Mouse (Mus musculus) layer of hippocampus, adult 9-10 months (tissue): Measurements from ENCODE around the gene Anks1.
"Not testable (repeated sequence)": the region's sequence is repeated elsewhere in the genome, so short reads cannot be mapped to it uniquely, and the experiment has no call there.

Experiments
- DNase-seq: peaks from one replicate; pipeline ENCODE4 v3.0.0; 2022; ENCODE audit warnings: low spot score

The Anks1 gene

GRCm38 (mm10) chr17:27999683-28000273 lies 90.7 kb downstream of the Anks1 start:
- DNase-seq = not testable (repeated sequence)

- DNase-seq = no peak
Measured at GRCm38 (mm10) chr17:28000389-28000788, 91.3 kb downstream of the Anks1 start.

GRCm38 (mm10) chr17:28000851-28001250 lies 91.7 kb downstream of the Anks1 start:
- no peak for DNase-seq

- no peak for DNase-seq
Measured at GRCm38 (mm10) chr17:28005393-28005792, 96.3 kb downstream of the Anks1 start.

GRCm38 (mm10) chr17:28006208-28006607 lies 97.1 kb downstream of the Anks1 start:
- no peak for DNase-seq

- DNase-seq = no peak
Measured at GRCm38 (mm10) chr17:28006611-28007010, 97.5 kb downstream of the Anks1 start.

GRCm38 (mm10) chr17:28007179-28007811 lies 98.2 kb downstream of the Anks1 start:
- no peak for DNase-seq

- no peak for DNase-seq
Measured at GRCm38 (mm10) chr17:28007857-28008564, 98.9 kb downstream of the Anks1 start.

GRCm38 (mm10) chr17:28008565-28008981 lies 99.5 kb downstream of the Anks1 start:
- no peak for DNase-seq

- DNase-seq = no peak
Measured at GRCm38 (mm10) chr17:28009066-28009715, 100.1 kb downstream of the Anks1 start.

- DNase-seq = no peak
Measured at GRCm38 (mm10) chr17:28009716-28010114, 100.6 kb downstream of the Anks1 start.

GRCm38 (mm10) chr17:28010925-28011324 lies 101.8 kb downstream of the Anks1 start:
- DNase-seq = no peak

- DNase-seq = no peak
Measured at GRCm38 (mm10) chr17:28012851-28013250, 103.7 kb downstream of the Anks1 start.

GRCm38 (mm10) chr17:28013259-28013875 lies 104.3 kb downstream of the Anks1 start:
- no peak for DNase-seq

- no peak for DNase-seq
Measured at GRCm38 (mm10) chr17:28014449-28014848, 105.3 kb downstream of the Anks1 start.

- no peak for DNase-seq
Measured at GRCm38 (mm10) chr17:28015068-28015730, 106.1 kb downstream of the Anks1 start.

- no peak for DNase-seq
Measured at GRCm38 (mm10) chr17:28016056-28016797, 107.1 kb downstream of the Anks1 start.

- no peak for DNase-seq
Measured at GRCm38 (mm10) chr17:28018344-28018743, 109.2 kb downstream of the Anks1 start.

GRCm38 (mm10) chr17:28018776-28019175 lies 109.7 kb downstream of the Anks1 start:
- DNase-seq = no peak

GRCm38 (mm10) chr17:28019785-28020696 lies 110.9 kb downstream of the Anks1 start:
- DNase-seq = no peak
